Mouse (Mus musculus) ES-Bruce4 (cell line): ENCODE measurements around the gene Gpatch3. TPM values are rescaled to one million over a fixed set of nuclear protein-coding genes. Genes with fewer than 3 reads are reported as not detected.

Source experiments
- H3K27ac ChIP-seq: 2 replicates; pipeline ENCODE4 v1.5.1; 2012; ENCODE audit warnings: low read length, inconsistent platforms; ENCODE audit not compliant: insufficient read depth
- H3K27me3 ChIP-seq: 2 replicates; pipeline ENCODE4 v1.6.1; 2012; ENCODE audit warnings: mild to moderate bottlenecking, low read length, inconsistent platforms; ENCODE audit not compliant: control insufficient read depth, poor library complexity, insufficient read depth, severe bottlenecking
- H3K36me3 ChIP-seq: 2 replicates; pipeline ENCODE4 v1.6.1; 2012; ENCODE audit warnings: inconsistent platforms, mild to moderate bottlenecking, low read length, moderate library complexity; ENCODE audit not compliant: control insufficient read depth, poor library complexity, insufficient read depth, severe bottlenecking
- H3K4me1 ChIP-seq: one replicate; pipeline ENCODE4 v1.8.1; 2011; ENCODE audit warnings: low read length; ENCODE audit not compliant: control insufficient read depth, insufficient read depth
- H3K4me3 ChIP-seq: 2 replicates; pipeline ENCODE4 v1.5.1; 2011; ENCODE audit warnings: low read depth, mild to moderate bottlenecking, low read length
- H3K9ac ChIP-seq: 2 replicates; pipeline ENCODE4 v1.6.1; 2012; ENCODE audit warnings: low read depth, mild to moderate bottlenecking, inconsistent platforms; ENCODE audit not compliant: poor library complexity, severe bottlenecking
- H3K9me3 ChIP-seq: replicated peaks from 2 replicates; pipeline ENCODE4 v1.6.1; 2012; ENCODE audit warnings: mild to moderate bottlenecking, low read length, inconsistent platforms; ENCODE audit not compliant: control insufficient read depth, poor library complexity, insufficient read depth, severe bottlenecking
- CTCF ChIP-seq: IDR thresholded peaks from one replicate; pipeline ENCODE4 v1.8.1; 2011; ENCODE audit warnings: low read depth, low read length
- EP300 ChIP-seq: IDR thresholded peaks from 2 replicates; pipeline ENCODE4 v1.6.1; 2011; ENCODE audit warnings: low read depth, low read length; ENCODE audit not compliant: insufficient read depth
- POLR2A ChIP-seq: IDR thresholded peaks from one replicate; pipeline ENCODE4 v1.8.1; 2011; ENCODE audit warnings: low read length; ENCODE audit not compliant: insufficient read depth
- polyA plus RNA-seq: library from polyadenylated mRNA; stranded (reverse); fragments of >200 nt; gene quantifications from 2 replicates; pipeline ENCODE4 v1.2.4, GENCODE M21; 2011; ENCODE audit warnings: low read depth; ENCODE audit not compliant: missing spikeins, insufficient read depth, insufficient read length

The Gpatch3 gene
- 3.9 and 7.9 TPM in 2 replicates for polyA plus RNA-seq

DNA sequence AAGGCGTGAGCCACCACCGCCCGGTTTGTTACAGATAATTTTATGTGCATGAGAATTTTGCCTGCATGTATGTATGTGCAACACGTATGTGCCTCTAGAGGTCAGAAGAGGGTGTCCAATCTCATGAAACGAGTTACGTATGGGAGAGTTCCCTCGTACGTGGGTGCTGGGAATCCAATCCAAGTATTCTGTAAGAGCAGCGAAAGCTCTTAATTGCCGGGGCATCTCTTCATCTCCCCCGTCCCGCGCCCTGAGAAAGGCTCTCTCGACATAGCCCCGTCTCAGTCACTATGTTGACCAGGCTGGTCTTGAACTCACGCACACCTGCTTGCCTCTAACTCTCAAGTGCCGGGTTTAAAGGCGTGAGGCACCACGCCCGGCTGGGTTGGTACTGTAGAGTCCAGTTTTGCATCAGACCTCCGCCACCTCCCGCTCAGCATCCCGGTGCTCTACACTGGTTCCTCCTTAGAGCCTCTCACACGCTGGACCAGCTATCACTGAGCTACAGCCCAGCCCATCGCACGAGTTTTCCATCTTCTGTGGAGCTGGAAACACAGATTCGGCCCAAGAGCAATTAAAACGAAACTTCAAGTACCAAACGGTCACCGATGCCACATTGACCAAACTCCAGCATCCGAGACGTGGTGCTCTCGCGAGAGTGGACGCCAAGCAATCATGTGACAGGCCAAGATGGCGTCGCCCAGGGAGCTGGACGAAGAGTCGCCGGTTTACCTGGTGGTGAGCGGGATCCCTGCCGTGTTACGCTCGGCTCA lies at the start of gene Gpatch3:
Gene Gpatch3 (plus strand): TSS at position 676 of the 773 bp plus-strand sequence.
- Histone ChIP-seq H3K4me3 (peak within 1 kb of the TSS; percentile 81), H3K27me3 (no peaks in the 10 kb centered on the region), H3K9ac (peak within 1 kb of the TSS; percentile 44), H3K4me1 (no peaks in the 10 kb centered on the region), H3K36me3 (no peaks in the 10 kb centered on the region), H3K27ac (no peak within 1 kb of the TSS), H3K9me3 (no peaks in the 10 kb centered on the region)
- TF ChIP-seq POLR2A = peak; percentile 73
- TF ChIP-seq EP300 = no peak

DNA sequence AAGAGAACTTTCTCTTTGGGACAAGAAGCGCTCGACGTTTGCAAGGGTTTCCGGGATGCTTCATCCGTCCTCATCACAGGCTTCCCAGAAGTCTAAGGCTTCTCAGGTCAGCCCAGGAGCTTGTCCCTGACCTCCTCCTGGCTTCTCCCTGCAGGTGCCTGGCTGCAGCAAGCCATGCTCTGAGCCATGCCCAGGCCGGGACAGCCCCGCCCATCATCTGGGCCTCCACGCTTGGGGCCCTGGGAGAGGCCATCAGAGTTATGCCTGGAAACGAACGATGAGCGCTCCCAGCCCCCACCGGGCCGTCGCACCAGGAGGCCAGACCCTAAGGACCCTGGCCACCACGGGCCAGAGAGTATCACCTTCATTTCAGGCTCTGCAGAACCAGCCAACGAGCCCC lies 46.8 kb upstream of the Gpatch3 start:
- no peak overlapping the region for H3K4me3 ChIP-seq
- TF ChIP-seq EP300 = no peak
- TF ChIP-seq POLR2A = no peak
- TF ChIP-seq CTCF = no peak
- H3K9ac ChIP-seq = no peak overlapping the region
- H3K27me3 ChIP-seq = no peaks in the 10 kb centered on the region
- no peaks in the 10 kb centered on the region for H3K4me1 ChIP-seq
- H3K36me3 ChIP-seq = peaks cover 17% of the 10 kb centered on the region
- H3K9me3 ChIP-seq = no peaks in the 10 kb centered on the region
- H3K27ac ChIP-seq = no peak overlapping the region

DNA sequence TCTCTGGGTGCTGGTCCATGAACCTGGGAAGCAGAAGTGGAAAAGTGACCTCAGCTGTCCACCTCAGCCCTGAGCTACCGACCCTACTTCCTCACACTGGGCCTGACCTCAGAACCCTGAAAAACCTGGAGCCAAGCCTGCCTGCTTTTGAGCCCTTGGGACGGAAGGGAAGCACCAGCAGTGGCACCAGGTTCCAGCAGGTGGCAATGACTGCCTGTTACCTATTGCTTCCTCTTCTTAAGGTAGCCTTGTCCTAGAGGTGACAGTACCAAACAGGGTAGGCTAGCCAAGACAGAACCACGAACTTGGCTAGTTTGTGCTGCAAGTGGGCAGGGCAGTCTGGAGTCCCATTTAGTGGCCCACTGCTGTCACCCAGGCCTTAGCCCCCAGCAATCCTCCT lies 41.8 kb upstream of the Gpatch3 start:
- TF ChIP-seq POLR2A (no peak), EP300 (no peak), CTCF (no peak)
- H3K27ac ChIP-seq = no peak overlapping the region
- no peaks in the 10 kb centered on the region for H3K4me1 ChIP-seq
- H3K9me3 ChIP-seq = no peaks in the 10 kb centered on the region
- H3K36me3 ChIP-seq = peaks cover 43% of the 10 kb centered on the region
- no peaks in the 10 kb centered on the region for H3K27me3 ChIP-seq
- H3K9ac ChIP-seq = no peak overlapping the region
- no peak overlapping the region for H3K4me3 ChIP-seq

- Histone ChIP-seq H3K4me3 (no peak overlapping the region), H3K9me3 (no peaks in the 10 kb centered on the region), H3K36me3 (peaks cover 61% of the 10 kb centered on the region), H3K27me3 (no peaks in the 10 kb centered on the region), H3K9ac (no peak overlapping the region), H3K4me1 (no peaks in the 10 kb centered on the region), H3K27ac (no peak overlapping the region)
- TF ChIP-seq CTCF (no peak), EP300 (no peak), POLR2A (no peak)
These were observed 38.5 kb upstream of the Gpatch3 start for GRCm38 (mm10) chr4:133536081-133536480.

GRCm38 (mm10) chr4:133536652-133537051 lies 37.9 kb upstream of the Gpatch3 start:
- no peak for TF ChIP-seq EP300
- TF ChIP-seq CTCF = no peak
- H3K9me3 ChIP-seq = no peaks in the 10 kb centered on the region
- H3K36me3 ChIP-seq = peaks cover 62% of the 10 kb centered on the region
- H3K4me3 ChIP-seq = no peak overlapping the region
- no peaks in the 10 kb centered on the region for H3K4me1 ChIP-seq
- no peaks in the 10 kb centered on the region for H3K27me3 ChIP-seq
- no peak overlapping the region for H3K9ac ChIP-seq
- H3K27ac ChIP-seq = no peak overlapping the region
